Mouse (Mus musculus) lung, adult 2 months (tissue): Measurements from ENCODE around the gene Limd1. TPM values are rescaled to one million over a fixed set of nuclear protein-coding genes. Genes with fewer than 3 reads are reported as not detected.

ENCODE experiments used
- DNase-seq: peaks from one replicate; pipeline ENCODE4 v3.0.0; 2022
- H3K4me1 ChIP-seq: fragments of 200-500 bp; 2 replicates; pipeline ENCODE4 v1.6.1; 2011; ENCODE audit warnings: low read length; ENCODE audit not compliant: control insufficient read depth, insufficient read depth
- H3K4me3 ChIP-seq: fragments of 200-500 bp; replicated peaks from 2 replicates; pipeline ENCODE3; 2011; ENCODE audit warnings: low read depth, mild to moderate bottlenecking, control low read depth, low read length; ENCODE audit errors: extremely low read depth
- CTCF ChIP-seq: fragments of 200-500 bp; IDR thresholded peaks from 2 replicates; pipeline ENCODE4 v1.5.1; 2011; ENCODE audit warnings: mild to moderate bottlenecking, low read length, control low read depth; ENCODE audit not compliant: insufficient read depth
- POLR2A ChIP-seq: fragments of 200-500 bp; IDR thresholded peaks from 2 replicates; pipeline ENCODE4 v1.6.1; 2011; ENCODE audit warnings: low read depth, mild to moderate bottlenecking, control low read depth, low read length, borderline replicate concordance; ENCODE audit errors: extremely low read depth
- WGBS: fragments of 180-500 bp; shearing (Covaris S2); methylation state at CpG from one replicate; pipeline ENCODE4 v1.1.7; 2018; 5-methylcytosine and 5-hydroxymethylcytosine counted together
- polyA plus RNA-seq: library from polyadenylated mRNA; depleted of rRNA; stranded (reverse); fragments of >200 nt; gene quantifications from 2 replicates; pipeline ENCODE4 v1.2.3, GENCODE M21; 2012

Limd1 gene
- polyA plus RNA-seq, 1 experiment, result 73.5 TPM

GRCm38 (mm10) chr9:123491917-123492585 lies 13.5 kb downstream of the Limd1 start:
- 44% methylated on average over 9 of the region's 9 CpGs for WGBS
- DNase-seq, result no peak
- no peak for TF ChIP-seq CTCF
- TF ChIP-seq POLR2A, result no peak

GRCm38 (mm10) chr9:123496665-123497064 lies 18.2 kb downstream of the Limd1 start:
- TF ChIP-seq POLR2A (no peak), CTCF (no peak)
- WGBS, result 40% methylated on average over 13 of the region's 13 CpGs
- peaks cover 7% of the 10 kb centered on the region; the same call in 1 of the 2 replicates for H3K4me1 ChIP-seq
- no peak for DNase-seq
- no peak overlapping the region for H3K4me3 ChIP-seq

More at GRCm38 (mm10) chr9:123491917-123492585, 13.5 kb downstream of the Limd1 start:
- H3K4me3 ChIP-seq, result no peak overlapping the region
- H3K4me1 ChIP-seq, result peaks cover 13% of the 10 kb centered on the region

GRCm38 (mm10) chr9:123497906-123498305 lies 19.4 kb downstream of the Limd1 start:
- 36% methylated on average over 5 of the region's 5 CpGs for WGBS

GRCm38 (mm10) chr9:123500480-123500879 lies 22.0 kb downstream of the Limd1 start:
- H3K4me1 ChIP-seq, result peaks cover 4% of the 10 kb centered on the region
- 61% methylated on average over 4 of the region's 4 CpGs for WGBS
- no peak overlapping the region for H3K4me3 ChIP-seq
- TF ChIP-seq CTCF (no peak), POLR2A (no peak)
- no peak for DNase-seq

More at GRCm38 (mm10) chr9:123497906-123498305, 19.4 kb downstream of the Limd1 start:
- no peak for TF ChIP-seq CTCF
- no peak for TF ChIP-seq POLR2A
- no peaks in the 10 kb centered on the region; the same call in 1 of the 2 replicates for H3K4me1 ChIP-seq
- no peak for DNase-seq
- H3K4me3 ChIP-seq, result no peak overlapping the region

GRCm38 (mm10) chr9:123503171-123503834 lies 24.8 kb downstream of the Limd1 start:
- TF ChIP-seq POLR2A (no peak), CTCF (no peak)
- WGBS, result 64% methylated on average over 5 of the region's 5 CpGs
- Histone ChIP-seq H3K4me3 (no peak overlapping the region), H3K4me1 (peaks cover 18% of the 10 kb centered on the region)
- DNase-seq, result no peak

GRCm38 (mm10) chr9:123504325-123504724 lies 25.8 kb downstream of the Limd1 start:
- peaks cover 18% of the 10 kb centered on the region for H3K4me1 ChIP-seq
- DNase-seq, result no peak
- TF ChIP-seq POLR2A (no peak), CTCF (peak; percentile 94)
- 12% methylated on average over 2 of the region's 2 CpGs for WGBS
- H3K4me3 ChIP-seq, result no peak overlapping the region

- Histone ChIP-seq H3K4me3 (no peak overlapping the region), H3K4me1 (peaks cover 22% of the 10 kb centered on the region)
- no peak for DNase-seq
- WGBS, result 20% methylated on average over 1 of the region's 1 CpGs
- TF ChIP-seq POLR2A (no peak), CTCF (no peak)
Observed at GRCm38 (mm10) chr9:123505598-123505997, 27.1 kb downstream of the Limd1 start.

- Histone ChIP-seq H3K4me3 (no peak overlapping the region), H3K4me1 (peaks cover 22% of the 10 kb centered on the region)
- 18% methylated on average over 4 of the region's 4 CpGs for WGBS
- no peak for DNase-seq
- TF ChIP-seq CTCF (no peak), POLR2A (no peak)
Observed at GRCm38 (mm10) chr9:123506270-123507146, 28.0 kb downstream of the Limd1 start.

- Histone ChIP-seq H3K4me3 (no peak overlapping the region), H3K4me1 (peaks cover 22% of the 10 kb centered on the region)
- DNase-seq, result no peak
- 70% methylated on average over 2 of the region's 2 CpGs for WGBS
- TF ChIP-seq POLR2A (no peak), CTCF (no peak; the same call in 1 of the 2 replicates)
Observed at GRCm38 (mm10) chr9:123507380-123507779, 28.9 kb downstream of the Limd1 start.
